Mouse (Mus musculus) megakaryocyte progenitor cell, adult 5-6 weeks (primary cell): ENCODE measurements around the gene Myh3. TPM values are rescaled to one million over a fixed set of nuclear protein-coding genes. Genes with fewer than 3 reads are reported as not detected.

Source experiments
- ATAC-seq: replicated peaks from 2 replicates; pipeline ENCODE4 v1.8.0; 2016; ENCODE audit warnings: mild to moderate bottlenecking, moderate TSS enrichment, inconsistent platforms; ENCODE audit not compliant: poor library complexity
- total RNA-seq, 2 experiments: library from RNA; stranded (forward) in 1 of 2; stranded (reverse) in 1 of 2; fragments of 157-497, 149-512 nt in 1 of 2; fragments of 200-1000 nt in 1 of 2; gene quantifications; 2 replicates each; pipeline versions ENCODE4 v1.2.3 to v1.2.4; 2015 to 2017

The Myh3 gene
- total RNA-seq, 2 experiments from 2014 or later, result not detected

DNA sequence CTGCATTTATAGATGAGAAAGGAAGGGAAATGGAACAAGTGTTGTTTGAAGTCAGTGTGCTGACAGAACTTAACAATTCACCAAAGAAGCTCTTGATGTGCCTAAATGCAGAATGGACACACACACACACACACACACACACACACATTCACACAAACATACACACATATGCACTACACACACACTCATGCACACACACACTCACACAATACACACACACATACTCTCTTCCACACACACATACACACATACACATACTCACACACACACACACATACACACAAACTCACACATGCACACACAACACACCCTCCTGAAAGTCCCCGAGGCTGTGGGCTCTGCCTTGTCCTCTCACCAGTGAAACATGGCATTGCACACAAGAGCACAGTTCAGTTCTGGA, 26.1 kb downstream of the Myh3 start:
- no peak for ATAC-seq

DNA sequence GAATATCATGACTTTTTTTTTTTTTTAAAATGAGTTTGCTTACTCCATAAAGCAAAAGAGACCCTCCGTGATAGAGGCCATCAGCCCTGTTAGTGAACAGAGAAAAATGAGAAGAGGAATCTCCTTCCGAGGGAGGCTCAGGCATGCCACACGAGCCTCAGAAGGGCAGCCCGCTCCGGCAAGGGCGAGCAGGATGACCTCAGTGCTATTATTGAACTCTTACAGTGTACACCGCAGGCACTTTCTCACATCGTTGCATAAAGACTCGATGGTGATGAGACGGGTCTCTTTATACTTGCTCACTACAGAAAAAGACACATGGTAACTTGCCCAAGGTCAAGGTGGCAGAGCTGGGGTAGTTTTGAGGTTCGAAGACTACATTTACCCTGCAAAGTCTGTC, 26.6 kb downstream of the Myh3 start:
- ATAC-seq, result no peak

GRCm38 (mm10) chr11:67105689-67106088, 27.6 kb downstream of the Myh3 start:
- no peak for ATAC-seq

DNA sequence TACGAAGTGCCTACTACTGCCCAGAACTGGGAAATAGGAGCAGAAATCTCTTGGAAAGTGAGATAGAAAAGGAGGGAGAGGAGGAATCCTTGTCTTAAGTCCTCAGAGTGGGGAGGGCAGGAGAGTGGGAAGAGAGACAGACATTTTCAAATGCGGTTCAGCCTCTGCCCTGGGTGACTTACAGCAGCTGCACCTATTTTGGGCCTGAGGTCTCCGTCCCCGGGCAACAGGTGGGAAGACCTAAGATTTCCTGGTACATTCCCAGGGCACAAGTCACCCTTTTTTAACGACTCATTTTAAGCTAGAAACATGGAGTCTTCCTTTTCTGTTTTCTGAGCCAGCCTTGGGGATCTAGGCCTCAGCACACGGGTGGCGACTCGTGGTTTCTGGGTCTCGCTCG, 28.9 kb downstream of the Myh3 start:
- ATAC-seq, result no peak

DNA sequence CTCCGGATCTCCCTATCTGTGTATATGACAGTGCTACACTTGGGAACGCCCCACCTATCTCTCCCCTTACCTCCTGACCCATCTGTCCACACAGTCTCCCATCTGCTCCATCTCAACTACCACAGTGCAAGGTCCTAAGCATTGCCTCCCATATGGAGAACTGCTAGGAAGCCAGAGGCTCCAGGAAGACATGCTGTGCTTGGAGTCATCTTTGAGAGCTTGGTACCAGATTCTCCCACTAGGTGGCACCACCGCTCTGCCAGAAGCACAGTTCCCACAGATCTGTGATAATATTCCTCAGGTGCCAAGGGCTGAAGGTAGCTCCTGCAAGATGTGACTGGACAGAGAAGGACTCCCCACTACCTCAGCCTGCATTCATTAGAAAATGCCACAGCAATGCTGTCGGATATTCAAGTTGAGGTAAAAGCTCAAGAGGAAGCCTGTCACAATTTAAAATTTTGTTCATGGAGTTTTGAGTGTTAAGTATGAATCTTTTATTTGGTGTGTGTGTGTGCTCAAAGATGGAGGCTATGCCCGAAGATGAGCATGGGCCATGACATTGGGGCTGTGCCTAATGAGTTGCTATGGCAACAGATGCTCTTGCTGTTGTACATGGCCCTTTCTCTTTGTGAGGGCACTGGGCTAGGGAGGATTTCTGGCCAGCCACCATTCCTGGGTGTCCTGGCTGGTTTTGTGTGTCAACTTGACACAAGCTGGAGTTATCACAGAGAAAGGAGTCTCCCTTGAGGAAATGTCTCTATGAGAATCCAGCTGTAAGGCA, 32.3 kb downstream of the Myh3 start:
- peak; percentile 76 for ATAC-seq

- ATAC-seq, result peak; percentile 75
These were observed 34.1 kb downstream of the Myh3 start for GRCm38 (mm10) chr11:67112019-67112850.

DNA sequence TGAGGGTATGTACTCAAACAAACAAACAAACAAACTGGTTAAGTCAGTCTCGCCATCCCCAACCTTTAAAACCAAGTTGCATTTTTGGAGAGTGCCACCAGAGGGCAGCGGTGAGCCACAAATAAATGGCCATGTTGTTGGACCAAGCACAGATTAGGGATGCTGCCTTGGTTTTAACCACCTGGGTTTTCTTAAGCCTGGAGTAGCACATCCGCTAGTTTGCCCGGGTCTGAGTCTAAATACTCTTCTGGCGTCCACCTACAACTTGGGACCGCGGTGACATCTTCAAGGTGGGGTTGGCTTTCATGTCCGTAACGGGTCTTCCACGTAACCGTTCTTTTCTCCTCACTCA, 34.7 kb downstream of the Myh3 start:
- ATAC-seq, result peak; percentile 83

DNA sequence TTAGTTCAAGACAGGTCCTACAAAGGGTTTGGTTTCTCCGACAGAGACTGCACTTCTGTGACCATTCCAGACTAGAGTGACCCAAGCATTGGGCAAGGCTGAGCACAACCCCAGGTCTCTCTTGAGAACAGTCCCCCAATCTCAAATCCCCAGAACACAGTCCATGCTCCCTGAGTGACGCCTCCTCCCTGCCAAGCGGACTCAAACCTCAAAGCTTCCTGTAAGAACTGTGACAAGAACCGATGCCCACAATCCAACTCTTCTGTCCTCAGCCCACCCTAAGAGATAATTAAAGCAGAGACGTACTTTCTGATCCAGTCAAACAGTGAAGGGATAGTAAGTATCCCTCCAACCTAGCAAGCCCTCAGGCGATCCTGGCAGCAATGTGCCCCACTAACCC, 35.3 kb downstream of the Myh3 start:
- ATAC-seq, result no peak

DNA sequence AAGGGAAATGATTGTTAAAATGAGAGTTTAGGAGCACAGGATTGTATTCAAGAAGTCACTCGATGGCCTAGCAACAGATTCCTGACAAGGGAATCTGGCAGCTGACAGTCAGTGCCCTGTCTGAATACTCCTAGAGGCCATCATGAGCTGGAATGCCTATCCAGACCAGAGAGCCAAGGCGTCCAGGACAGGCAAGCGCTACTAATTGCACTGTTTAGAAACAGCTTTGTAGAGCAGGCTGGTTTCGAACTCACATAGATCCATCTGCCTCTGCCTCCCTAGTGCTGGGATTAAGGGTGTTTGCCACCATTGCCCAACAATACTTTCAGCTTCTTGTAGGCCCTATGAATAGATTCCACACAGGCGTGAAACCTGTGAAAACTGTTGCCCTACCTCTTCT, 36.2 kb downstream of the Myh3 start:
- ATAC-seq, result no peak

- ATAC-seq, result no peak
These were observed 36.8 kb downstream of the Myh3 start for GRCm38 (mm10) chr11:67114901-67115300.

- no peak for ATAC-seq
These were observed 38.6 kb downstream of the Myh3 start for GRCm38 (mm10) chr11:67116725-67117124.

DNA sequence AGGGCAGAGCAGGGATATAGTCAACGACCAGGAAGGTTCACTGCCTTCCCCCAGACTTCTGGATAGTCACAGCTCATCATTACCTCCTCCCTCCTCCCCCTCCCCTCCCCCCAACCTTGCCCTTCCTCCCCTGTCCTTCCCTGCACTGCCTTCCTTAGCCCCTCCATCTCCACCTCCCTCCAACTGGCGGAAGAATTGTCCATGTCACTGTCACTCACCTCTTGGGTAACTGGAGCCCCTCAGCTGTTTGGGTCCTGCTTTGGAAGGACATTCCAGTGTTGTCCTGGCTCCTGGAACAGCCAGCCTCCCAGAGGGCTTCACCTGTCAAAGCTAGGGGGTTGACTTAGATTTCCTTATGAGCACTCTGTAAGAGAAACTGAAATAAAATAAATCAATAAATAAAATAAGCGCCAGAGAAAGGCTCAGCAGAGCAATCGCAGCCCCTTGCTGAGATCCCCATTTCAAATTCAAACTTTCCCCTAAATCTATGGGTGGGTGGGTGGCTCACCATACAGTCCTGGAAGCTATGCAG, 41.5 kb downstream of the Myh3 start:
- no peak for ATAC-seq

GRCm38 (mm10) chr11:67120697-67121294, 42.7 kb downstream of the Myh3 start:
- no peak for ATAC-seq

- no peak for ATAC-seq
These were observed 46.8 kb downstream of the Myh3 start for GRCm38 (mm10) chr11:67124943-67125342.

GRCm38 (mm10) chr11:67125361-67125760, 47.3 kb downstream of the Myh3 start:
- no peak for ATAC-seq

- ATAC-seq, result no peak
These were observed 55.4 kb downstream of the Myh3 start for GRCm38 (mm10) chr11:67133526-67133925.

GRCm38 (mm10) chr11:67134654-67135053, 56.6 kb downstream of the Myh3 start:
- no peak for ATAC-seq

DNA sequence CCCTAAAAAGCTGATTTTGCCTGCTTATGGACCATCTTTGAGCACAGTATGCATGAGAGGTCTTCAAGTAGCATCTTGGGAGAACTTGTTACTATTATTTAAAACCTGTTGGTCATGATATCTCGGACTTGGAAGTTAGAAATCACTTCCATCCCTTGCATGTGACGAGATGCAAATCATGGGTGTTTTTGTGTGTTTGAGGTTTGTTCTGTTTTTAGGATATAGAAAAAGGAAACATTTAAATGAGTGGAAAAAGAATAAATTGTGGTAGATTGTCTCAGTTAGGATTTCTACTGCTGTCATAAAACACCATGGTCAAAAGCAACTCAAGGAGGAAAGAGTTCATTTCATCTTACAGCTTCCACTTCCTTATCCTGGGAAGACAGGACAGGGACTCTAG, 57.4 kb downstream of the Myh3 start:
- no peak for ATAC-seq

GRCm38 (mm10) chr11:67139556-67139955, 61.5 kb downstream of the Myh3 start:
- ATAC-seq, result no peak

DNA sequence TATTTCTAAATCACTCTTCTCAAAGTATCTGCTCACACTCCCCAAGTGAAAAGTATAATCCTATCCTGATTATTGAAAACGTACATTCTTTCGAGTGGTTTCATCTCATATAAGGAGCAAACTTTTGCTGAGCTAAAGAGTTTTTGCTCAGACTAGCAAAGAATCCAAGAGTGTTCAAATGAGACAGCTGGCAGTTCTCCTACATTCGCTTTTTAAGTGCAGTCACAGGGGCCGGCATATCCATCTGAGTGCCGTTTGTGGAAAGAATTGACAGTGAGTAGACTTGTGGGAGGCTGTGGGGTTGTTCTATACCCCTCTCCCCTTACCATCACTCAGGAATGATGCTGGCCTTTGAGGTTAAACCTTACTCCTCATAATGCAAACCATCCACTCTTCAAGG, 62.1 kb downstream of the Myh3 start:
- ATAC-seq, result no peak

DNA sequence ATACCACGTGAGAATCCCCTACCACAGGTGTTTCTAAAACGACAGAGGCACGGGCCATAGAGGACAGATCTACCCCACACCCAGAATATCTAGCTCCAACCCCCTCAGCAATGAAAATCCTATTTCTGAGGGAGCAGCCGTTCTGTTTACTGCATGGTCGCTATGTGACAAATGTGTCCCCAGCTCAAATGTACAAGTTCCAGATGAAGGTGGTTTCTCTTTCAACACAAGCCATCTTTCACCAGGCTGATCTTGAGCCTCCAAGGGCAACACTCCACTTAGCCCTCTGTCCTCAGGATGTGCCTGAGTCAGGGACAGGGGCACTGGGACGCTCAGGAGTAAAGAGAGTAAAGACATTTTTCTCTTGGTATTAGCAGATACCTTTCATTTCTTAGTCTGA, 62.9 kb downstream of the Myh3 start:
- ATAC-seq, result no peak

DNA sequence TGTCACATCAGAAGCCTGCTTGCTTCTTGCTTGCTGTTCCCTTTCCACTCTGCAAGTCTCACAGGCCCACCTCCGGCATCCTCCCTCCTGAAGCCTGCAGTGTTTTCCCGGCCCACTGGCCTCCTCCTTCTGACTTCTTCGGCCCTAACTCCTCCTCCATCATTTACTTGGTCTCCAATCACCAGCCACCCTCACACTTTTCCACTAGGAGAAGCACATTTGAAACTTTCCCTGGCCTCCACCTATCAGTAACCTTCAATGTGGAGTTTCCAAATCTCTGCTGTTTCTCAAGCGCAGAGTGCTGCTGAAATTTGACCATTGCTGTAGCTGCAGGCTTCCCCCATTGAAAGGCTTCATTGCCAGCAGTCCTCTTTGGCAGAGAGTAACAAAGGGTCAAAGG, 63.9 kb downstream of the Myh3 start:
- no peak for ATAC-seq
